Mouse (Mus musculus) left cerebral cortex, postnatal 36 days (tissue): Measurements from ENCODE around the gene Olfr61. TPM values are rescaled to one million over a fixed set of nuclear protein-coding genes. Genes with fewer than 3 reads are reported as not detected.
"Not testable (repeated sequence)": the region's sequence is repeated elsewhere in the genome, so short reads cannot be mapped to it uniquely, and the experiment has no call there.

Experiments
- DNase-seq, 2 experiments: peaks; one replicate each; pipeline ENCODE4 v3.0.0; 2021 to 2022; ENCODE audit warnings: low spot score in 2 of 2, mixed read lengths in 1 of 2
- intact Hi-C: fragments of 180-260 bp; cut with DNase I; formaldehyde crosslinking; loops from one replicate; pipeline ENCODE4 v1.15.1; 2025
- total RNA-seq, 2 experiments: library from RNA; stranded (reverse); gene quantifications; 2 replicates each; pipeline ENCODE4 v1.2.3; 2021

Olfr61 gene
- total RNA-seq = not detected

DNA sequence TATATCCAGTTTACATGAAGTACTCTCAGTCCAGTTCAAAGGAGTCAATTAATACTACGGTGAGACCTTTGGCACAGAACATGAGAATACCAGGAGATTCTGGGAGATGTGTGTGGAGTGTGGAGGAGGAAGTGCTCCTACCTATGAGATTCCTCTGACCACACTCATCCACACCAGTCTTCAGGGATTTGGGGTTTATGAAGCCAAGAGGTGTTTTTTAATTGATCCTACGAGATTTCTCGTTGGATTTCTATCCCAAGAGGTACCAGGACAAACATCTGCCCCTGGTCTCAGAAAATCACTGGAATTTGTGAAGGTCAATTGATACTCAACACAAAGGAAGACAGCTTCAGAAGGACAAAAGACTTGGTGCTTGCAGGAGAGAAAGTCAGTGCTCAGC, at the start of gene Olfr61:
Gene Olfr61 (plus strand): TSS at position 301 of the 400 bp plus-strand sequence.
- intact Hi-C loops, DNase-seq: not testable (repeated sequence)

DNA sequence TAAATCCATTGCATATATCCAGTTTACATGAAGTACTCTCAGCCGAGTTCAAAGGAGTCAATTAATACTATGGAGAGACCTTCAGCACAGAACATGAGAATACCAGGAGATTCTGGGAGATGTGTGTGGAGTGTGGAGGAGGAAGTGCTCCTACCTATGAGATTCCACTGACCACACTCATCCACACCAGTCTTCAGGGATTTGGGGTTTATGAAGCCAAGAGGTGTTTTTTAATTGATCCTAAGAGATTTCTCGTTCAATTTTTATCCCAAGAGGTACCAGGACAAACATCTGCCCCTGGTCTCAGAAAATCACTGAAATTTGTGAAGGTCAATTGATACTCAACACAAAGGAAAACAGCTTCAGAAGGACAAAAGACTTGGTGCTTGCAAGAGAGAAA, 27.8 kb upstream of the Olfr61 start, which contains the start of gene Olfr46:
Gene Olfr46 (plus strand): TSS at position 301 of the 400 bp plus-strand sequence.
- DNase-seq, intact Hi-C loops: not testable (repeated sequence)

DNA sequence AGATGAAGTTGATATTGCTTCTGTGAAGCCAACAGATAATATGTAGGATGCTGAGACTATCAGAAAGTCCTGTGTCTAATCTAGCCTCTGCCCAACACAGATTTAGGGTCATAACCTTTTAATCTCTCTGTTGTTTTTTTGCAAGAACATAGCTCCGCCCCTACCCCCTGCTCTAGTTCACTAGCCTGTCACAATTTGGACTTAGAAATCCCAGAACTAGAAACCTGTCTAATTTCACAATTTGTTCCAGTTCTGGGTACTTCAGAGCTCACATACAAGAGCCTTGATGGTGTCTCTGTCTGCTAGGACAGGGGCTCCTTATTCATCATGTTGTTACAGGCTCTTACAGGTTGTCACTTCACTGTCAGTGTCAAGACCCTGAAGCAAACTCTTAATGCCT, 1.8 kb downstream of the Olfr61 start:
- intact Hi-C loops = no loop called here

DNA sequence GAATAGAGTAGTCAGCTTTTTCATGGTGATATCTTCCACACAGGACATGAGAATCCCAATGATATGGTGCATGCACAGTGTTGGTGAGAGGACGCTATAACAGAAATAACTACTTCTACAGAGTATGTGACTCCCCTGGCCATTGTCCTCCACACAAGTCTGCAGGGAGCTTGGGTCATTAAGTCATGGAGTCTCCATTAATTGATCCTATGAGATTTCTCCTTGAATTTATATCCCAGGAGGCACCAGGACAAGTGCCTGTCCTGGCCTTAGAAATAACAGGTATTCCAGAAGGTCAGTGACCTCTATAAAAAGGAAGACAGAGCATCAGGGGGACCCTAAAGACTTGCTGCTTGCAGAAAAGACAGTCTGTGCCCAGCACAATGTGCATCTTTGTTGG, 17.4 kb downstream of the Olfr61 start, which contains the start of gene Olfr53:
Gene Olfr53 (plus strand): TSS at position 301 of the 400 bp plus-strand sequence.
- intact Hi-C loops = loop anchor here (1.0 kb wide), 1 partner anchor 36 kb away; no protein-coding TSS in a partner anchor
- DNase-seq = no peak

More for the DNA sequence above, 1.8 kb downstream of the Olfr61 start:
- DNase-seq = no peak

DNA sequence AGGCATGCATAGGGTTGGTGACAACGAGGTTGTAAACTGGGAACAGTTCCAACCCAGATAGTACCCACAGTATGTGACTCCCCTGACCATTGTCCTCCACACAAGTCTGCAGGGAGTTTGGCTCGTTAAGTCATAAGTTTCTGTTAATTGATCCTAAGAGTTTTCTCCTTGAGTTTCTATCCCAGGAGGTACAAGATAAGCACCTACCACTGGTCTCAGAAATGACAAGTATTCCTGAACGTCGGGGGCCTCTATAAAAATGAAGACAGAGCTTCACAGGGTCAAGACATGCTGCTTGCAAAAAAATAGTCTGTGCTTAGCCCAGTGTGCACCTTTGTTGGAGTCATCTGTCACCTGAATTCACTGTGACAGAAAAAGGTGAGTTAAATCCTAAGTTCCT, 30.9 kb downstream of the Olfr61 start, which contains the start of gene Olfr539:
Gene Olfr539 (plus strand): TSS at position 301 of the 400 bp plus-strand sequence.
- intact Hi-C loops = no loop called here
- DNase-seq = no peak

DNA sequence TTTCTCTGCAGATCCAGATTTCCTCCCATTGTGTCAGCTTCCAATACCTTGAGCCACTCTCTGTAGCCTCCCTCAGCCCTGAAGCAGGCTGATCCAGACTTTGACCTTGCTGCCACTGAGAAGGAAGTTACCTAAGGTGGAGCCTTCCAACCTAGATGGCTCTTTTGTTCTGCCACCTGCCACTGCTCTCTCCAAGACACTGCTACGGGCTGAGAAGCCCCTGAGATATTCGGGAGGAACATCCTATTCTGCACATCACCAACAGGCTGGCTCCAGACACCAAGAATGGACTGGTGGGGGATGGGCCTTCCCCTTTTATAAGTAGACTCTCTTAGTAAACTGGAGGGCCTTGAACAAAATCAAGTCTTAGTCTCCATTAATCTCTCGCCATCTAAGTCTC, 41.9 kb downstream of the Olfr61 start:
- DNase-seq, intact Hi-C loops: not testable (repeated sequence)

DNA sequence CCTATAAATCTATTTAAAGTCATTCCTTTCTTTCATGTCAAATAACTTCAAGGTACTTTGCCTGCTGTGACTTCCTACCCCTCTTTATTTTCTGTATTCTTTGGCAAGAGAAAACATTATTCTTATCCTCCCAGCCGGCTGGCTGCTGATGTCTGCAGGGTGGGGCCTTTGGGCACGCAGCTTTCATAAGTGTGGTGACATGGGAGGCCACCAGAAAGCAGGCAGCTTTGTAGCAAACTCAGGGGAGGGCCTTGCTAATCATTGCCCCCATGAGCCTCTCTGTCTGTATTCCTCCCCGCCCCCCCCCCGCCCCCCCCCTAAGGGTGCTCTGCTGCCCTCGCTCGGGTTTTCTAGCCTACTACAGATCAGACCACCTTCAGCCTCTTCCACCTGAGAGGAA, 47.1 kb downstream of the Olfr61 start:
- DNase-seq = no peak
- intact Hi-C loops = no loop called here

DNA sequence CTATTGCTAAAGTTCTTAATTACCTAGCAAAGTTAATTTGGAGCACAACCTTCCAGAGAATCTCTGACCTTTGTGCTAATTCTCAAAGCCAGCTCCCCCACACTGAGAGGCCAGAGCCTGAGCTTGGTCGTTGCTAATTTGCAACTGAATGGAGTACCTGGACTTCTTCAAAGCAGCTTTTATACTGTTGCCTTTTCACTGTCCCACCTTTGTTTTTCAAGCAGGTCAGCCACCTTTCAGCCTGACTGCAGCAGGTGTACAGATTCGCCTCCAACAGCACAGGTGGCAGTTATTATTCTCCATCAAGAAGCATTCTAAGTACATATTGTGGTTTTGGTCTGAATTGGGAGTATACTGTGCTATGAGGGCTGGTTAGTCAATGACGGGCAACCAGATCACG, 50.8 kb downstream of the Olfr61 start:
- not testable (repeated sequence) for DNase-seq

DNA sequence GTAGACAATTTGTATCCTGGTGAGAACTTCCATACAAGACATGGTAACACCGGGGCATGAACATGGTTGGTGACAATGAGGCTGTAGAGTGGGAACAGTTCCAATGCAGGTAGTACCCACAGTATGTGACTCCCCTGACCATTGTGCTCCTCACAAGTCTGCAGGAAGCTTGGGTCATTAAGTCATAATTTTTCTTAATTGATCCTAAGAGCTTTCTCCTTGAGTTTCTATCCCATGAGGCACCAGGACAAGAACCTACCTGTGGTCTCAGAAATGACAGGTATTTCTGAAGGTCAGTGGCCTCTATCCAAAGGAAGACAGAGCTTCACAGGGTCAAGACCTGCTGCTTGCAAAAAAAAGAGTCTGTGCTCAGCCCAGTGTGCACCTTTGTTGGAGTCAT, 52.9 kb downstream of the Olfr61 start, which contains the start of gene Olfr45:
Gene Olfr45 (plus strand): TSS at position 301 of the 400 bp plus-strand sequence.
- intact Hi-C loops = loop anchor here (1.0 kb wide), 1 partner anchor 35 kb away; the partner anchor contains the start of gene Olfr53
- DNase-seq = no peak

More for the DNA sequence above, 50.8 kb downstream of the Olfr61 start:
- intact Hi-C loops = not testable (repeated sequence)

Other genes with a start within 250 kb of the Olfr61 start
- not detected for gene Olfr531, start 226.1 kb upstream of the Olfr61 start, total RNA-seq
- not detected for gene Olfr532, start 207.3 kb upstream of the Olfr61 start, total RNA-seq
- not detected for gene Olfr533, start 165.6 kb upstream of the Olfr61 start, total RNA-seq
- gene Olfr535, start 144.8 kb upstream of the Olfr61 start, total RNA-seq = not detected
- not detected for gene Olfr536, start 121.6 kb upstream of the Olfr61 start, total RNA-seq
- gene Olfr538, start 61.1 kb upstream of the Olfr61 start, total RNA-seq = not detected
- gene Olfr46, start 27.7 kb upstream of the Olfr61 start, total RNA-seq = under 1 TPM; 0.05 to 0.36 TPM
- not detected for gene Olfr53, start 17.5 kb downstream of the Olfr61 start, total RNA-seq
- under 1 TPM in 1 of 2 experiments, not detected in 1; 0.07 TPM for gene Olfr539, start 31.0 kb downstream of the Olfr61 start, total RNA-seq
- gene Olfr45, start 53.0 kb downstream of the Olfr61 start, total RNA-seq = not detected
- gene Olfr541, start 68.3 kb downstream of the Olfr61 start, total RNA-seq = not detected
- not detected for gene Cyp2e1, start 134.8 kb downstream of the Olfr61 start, total RNA-seq
- gene Syce1, start 158.9 kb downstream of the Olfr61 start, total RNA-seq = under 1 TPM; 0.22 to 0.54 TPM
- gene Zfp941, start 193.2 kb downstream of the Olfr61 start, total RNA-seq = 10 to 100 TPM; 22.2 to 31.0 TPM
- gene Urah, start 206.0 kb downstream of the Olfr61 start, total RNA-seq = 1 to 10 TPM; 2.1 to 8.4 TPM
- not detected for gene Scgb1c1, start 216.6 kb downstream of the Olfr61 start, total RNA-seq
- gene Odf3, start 218.8 kb downstream of the Olfr61 start, total RNA-seq = not detected
- gene Gm45785, start 227.4 kb downstream of the Olfr61 start, total RNA-seq = 1 to 10 TPM in 1 of 2 experiments, not detected in 1; 2.3 TPM
- 10 to 100 TPM; 68.2 to 68.7 TPM for gene Ric8a, start 228.0 kb downstream of the Olfr61 start, total RNA-seq
- gene Bet1l, start 228.6 kb downstream of the Olfr61 start, total RNA-seq = 10 to 100 TPM; 22.5 to 27.3 TPM